Mouse (Mus musculus): ENCODE data around the gene Golga2.
A peak's percentile ranks its signal among the peaks of the same experiment; 100 is the strongest.

Gene Golga2

DNA sequence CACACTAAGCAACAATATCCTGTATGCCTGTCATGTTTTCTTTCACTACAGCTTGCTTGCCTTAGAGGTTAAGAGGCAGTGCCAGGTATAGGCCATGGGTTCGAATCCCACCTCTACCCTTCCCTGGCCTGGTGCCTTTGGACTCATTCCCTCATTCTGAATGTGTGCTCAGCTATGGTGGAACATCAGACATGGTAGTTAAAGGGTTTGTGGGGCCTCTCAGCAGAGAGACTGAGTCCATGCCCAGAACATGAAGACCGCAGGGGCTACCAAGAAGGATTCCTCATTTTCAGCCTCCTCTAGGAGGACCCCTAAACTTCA, 56.1 kb downstream of the Golga2 start:
- DNase-seq (ENCODE audit: low spot score), result no peak

DNA sequence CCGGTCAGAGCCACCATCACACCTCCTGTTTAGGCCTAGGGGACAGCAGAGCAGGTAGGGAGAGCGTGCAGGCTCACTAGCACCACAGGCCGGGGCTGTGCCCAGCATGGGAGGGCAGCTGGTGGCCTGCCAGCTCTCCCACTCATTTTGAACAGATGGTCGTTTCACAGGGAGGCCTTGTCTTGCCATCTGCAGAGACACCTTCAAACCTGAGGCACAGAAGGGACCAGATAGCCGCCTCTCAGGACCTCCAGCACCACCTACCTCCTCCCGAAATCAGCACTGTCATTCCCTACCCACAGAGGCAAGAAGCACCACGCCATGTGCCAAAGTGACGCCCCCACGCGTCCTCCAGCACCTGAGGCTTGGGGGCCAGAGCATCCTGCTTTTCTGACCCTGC, 56.9 kb downstream of the Golga2 start:
- no peak for DNase-seq (ENCODE audit: low spot score)

DNA sequence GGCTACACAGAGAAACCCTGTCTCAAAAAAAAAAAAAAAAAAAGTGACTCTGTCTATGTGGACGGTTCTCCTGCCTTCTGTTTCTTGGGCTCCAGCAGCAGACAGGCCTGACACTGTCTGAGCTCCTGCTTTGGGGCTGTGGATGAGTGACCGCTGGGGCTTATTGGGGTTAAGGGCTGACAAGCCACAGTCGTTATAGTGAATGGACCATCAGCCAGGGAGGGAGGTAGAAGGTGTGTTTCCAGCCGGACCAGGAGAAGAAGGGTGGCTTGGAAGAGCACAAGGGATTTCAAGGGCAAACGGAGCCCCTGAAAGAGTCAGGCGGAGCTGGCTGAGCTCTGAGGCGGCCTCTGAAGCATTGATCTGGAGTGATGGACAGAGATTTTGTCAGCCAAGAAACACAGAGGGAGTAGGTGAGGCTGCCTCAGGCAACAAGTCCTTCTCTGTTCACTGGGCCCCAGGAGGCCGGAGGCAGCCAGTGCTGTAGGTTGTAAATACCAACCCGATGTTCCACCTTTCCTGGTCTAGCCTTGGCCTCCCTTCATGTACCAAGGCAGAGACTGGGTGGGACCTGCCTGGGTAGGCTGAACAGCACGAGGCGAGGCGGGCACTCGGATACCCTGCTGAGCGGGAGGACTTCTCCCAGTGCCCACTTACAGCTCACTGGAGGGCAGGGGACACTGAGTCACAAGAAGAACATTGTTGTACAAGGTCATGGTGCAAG, 57.6 kb downstream of the Golga2 start:
- DNase-seq (ENCODE audit: low spot score), result no peak

DNA sequence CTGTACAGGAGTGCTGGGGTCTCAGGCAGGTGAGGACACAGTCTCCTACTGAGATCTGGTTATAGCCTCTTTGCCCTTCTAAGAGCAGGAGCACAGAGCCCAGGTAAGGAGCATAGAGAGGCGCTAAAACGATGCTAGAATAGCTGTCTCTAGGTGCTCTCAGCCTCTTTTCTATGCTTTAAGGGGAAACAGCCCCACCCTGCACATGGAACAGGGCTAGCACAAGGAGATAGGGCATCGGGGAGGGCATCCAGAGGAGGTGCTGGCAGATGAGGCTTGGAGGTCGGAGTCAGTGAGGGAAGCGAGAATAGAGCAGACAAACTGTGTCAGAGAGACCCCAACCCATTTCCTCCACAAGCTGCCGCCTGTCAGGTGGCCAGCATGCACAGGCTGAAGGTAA, 59.8 kb downstream of the Golga2 start:
- no peak for DNase-seq (ENCODE audit: low spot score)

DNA sequence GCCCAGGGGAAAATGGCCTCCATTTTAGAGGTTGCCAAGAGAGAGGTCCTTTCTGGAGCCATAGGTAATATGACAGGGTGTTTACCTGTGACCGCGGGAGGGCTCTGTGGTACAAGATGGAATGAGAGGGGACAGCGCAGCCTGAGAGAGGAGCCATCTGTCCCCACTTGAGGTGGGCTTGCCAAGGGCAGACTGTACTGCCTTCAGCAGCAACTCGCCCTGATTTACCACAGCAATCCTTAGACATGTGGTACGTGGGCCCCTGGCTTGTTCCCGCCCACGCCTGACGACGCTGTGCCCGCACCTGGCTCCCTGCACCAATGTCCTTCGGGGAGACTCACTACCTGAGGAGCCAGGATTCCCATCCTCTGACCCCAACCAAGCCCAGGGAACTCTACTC, 61.1 kb downstream of the Golga2 start:
- no peak for DNase-seq (ENCODE audit: low spot score)

DNA sequence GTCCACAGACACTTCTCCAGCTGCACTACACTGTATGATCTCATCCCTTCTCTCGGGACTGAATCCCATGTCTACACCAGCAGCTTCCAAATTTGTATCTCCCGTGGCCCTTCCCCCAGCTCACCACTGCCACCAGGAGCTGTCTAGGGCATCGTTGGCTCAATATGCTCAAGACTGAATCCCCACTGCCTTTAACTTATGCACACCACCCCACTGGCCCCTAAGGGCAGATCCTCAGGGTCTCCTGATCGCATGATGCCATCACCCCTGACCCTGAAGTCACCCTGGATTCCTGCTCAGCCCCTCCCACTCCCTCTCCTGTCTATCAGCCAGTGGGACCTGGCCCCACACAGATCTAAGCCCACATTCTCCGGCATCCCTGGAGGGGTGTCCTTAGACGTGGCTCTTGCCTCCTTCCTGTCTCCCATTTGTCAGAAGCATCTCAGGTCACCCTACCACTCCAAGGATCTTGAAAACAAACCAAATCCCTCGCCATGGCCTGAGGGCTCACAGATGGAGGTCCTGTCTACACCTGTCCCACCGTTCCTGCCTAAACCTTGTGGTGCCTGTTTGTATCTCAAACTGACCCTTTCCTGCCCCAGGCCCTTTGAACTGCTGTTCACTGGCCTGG, 62.6 kb downstream of the Golga2 start:
- no peak for DNase-seq (ENCODE audit: low spot score)

DNA sequence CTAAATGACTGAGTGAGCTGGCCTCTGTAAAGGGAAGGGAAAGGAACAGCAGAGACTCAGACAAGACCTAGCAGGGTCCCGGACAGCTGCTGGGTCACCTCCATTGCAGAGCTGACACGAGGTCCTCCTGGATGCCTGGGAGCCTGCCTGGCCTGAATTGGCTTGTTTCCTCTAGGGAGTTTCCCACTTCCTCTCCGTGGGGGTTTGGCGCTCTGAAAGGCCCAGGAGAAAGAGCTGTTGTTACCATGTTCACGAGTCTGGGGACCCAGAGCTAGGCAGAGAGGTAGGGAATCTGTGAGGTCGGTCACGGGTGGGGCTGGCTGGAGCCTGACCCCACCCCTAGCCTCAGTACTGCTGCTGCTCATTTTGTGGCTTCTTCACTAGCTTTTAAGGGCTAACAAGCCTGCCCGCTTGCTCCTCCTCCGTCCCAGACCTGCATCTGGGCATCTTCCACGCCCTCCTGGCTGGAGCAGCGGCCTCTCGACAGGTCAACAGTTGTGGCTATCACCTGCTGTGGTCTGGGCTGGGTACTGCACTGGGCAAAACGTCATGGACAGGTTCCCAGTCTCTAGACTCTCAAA, 63.4 kb downstream of the Golga2 start:
- no peak for DNase-seq (ENCODE audit: low spot score)

DNA sequence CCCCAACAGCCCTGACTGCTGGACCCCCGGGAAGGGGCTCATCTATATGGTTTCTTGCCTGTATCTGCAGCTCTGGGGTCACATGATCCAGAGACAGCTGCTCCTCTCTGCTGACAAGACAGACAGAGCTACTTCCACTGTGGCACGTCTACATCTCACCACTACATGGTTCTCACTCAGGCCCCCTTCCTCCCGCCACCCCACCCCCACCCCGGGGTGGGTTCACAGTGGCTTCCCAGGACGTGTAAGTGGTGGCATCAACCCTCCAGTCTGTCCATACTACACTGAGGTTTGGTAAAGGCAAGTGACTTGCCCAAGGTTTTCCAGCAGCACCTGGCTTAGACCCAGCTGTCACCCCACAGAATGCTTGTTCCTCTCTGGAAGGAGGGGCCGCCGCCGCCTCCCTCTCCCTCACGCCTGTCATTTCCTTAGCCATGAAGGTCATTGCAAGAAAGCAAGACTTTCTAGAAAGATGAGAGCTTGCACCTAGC, 64.3 kb downstream of the Golga2 start:
- DNase-seq (ENCODE audit: low spot score), result no peak

DNA sequence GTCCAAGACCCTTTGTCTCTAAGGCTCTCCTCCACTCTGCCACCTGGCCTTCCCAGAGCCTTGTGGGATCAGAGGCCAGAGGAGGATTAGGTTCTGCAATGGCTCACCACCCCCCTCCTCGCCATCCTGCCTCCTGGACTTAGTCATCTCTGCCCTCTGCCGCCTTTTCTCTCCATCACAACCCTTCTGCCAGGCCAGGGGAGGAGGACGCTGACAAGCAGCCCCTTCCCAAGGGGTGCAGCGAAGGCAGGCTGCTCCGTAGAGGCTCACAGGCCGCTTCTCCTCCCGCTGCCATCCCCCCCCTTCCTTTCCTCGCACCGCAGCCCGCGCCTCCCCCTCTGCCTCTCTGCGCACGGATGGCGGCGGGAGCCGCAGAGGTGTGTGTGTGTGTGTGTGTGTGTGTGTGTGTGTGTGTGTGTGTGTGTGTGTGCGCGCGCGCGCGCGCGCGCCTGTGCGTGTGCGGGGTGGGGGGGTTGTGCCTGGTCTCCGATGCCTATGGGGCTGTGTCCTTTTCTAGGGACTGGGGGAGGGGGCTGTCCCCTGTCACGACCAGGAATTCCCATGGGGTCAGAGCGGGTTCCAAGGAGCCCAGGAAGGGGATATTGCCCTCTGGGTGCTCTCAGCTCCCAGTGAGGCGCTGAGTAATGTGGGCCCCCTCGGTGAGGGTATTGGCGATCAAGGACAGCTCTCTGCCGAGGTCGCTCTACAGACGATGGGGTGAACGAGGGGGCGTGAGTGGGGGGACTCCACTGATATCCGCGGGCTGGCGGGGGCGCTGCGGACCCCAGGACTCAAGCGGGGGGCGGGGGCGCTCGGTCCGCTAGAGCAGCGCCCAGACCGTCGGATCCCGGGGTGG, 65.2 kb downstream of the Golga2 start, which contains the start of gene Ciz1:
Gene Ciz1 (plus strand): TSS at position 177 of the 856 bp plus-strand sequence.
- no peak for DNase-seq (ENCODE audit: low spot score)

DNA sequence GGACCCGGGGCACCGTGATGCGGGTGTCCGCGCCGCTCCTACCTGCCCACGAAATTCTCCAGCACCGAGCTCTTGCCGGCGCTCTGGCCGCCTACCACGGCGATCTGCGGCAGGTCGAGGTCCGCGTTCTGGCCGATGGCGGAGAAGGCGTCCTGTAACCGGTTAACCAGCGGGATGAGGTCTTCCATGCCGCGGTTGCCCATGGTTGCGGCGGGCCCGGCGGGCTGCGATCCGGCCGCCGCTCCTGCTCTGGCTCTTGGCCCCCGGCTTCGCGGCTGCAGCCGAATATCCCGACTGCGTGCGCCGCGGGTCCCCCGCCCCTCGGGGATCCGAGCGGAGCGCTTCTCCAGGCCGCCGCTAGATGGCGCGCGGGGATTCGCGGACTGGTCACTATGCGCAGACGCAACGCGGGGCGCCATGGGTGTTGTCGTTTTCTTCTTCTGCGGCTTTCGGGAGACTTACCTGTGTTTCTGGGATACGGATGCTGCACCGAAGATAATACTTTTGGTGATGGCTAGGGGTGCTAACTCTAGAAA, 65.9 kb downstream of the Golga2 start, which contains the start of gene Dnm1:
Gene Dnm1 (minus strand): TSS at position 332 of the 536 bp plus-strand sequence.
- DNase-seq (ENCODE audit: low spot score), result peak; percentile 88

DNA sequence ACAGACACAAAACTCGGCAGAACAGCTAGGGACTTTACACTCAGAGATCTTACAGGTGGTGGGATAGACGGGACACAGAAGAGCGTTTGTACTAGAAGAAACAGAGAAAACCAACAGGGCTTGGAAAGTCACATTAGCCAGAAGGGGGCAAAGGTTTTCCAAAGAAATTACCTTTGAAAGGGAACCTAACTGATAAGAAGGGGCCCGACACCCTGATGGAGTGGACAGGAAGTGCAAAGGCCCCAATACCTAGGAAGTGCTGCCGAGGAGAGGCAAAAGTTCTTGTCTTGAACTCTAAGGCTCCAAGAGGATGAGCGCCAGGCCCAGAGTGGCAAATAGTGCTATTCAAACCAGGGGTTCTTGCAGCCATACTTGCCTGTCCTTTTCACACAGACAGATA, 66.7 kb downstream of the Golga2 start:
- DNase-seq (ENCODE audit: low spot score), result no peak

DNA sequence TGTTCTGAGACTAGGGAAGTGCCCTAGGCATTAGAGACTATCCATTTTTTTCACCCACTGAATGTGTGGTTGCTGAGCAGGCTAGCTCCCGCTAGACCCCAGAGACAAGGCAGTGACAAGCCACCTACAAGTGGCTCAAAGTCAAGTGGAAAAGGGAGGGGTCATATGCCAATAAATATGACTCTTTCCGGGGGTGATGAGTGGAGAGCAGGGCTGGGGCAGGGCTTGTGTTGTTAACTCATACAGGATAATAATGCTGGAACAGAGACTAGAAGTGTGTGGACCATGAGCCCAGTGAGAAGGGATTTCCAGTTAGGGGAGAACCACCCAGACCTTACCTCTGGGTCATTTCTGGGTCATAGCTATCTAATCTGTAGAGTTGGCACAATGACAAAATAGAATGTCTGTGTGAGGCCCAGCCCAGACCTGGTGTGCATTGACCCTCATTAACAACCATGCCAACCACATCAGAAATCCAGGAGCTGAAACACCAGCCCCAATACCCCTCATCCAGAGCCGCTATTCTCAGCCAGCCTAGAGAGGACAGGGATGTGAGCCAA, 67.2 kb downstream of the Golga2 start:
- DNase-seq (ENCODE audit: low spot score), result no peak

DNA sequence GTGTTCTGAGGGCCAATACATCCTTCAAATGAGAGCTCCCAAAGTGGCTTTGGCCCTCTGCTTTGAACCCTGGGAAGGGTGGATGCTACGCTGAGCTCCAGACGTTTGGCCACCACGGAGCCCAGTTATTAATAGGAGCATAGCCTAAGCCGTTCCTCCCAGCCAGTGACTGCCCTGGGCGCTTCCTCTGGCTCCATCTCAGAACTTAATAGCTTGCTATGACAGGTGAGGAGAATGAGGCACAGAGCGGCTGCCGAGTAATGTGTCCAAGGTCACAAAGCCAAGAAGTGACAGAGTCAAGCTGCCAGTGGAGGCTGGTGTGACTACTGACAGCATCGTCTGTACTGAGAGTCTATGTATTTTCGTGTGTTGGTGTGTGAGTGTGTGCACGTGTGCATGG, 69.0 kb downstream of the Golga2 start:
- no peak for DNase-seq (ENCODE audit: low spot score)

All from testis, postnatal 14 days (tissue).